Mouse (Mus musculus) cortical plate, adult 2 months (tissue): ENCODE data around the gene Uhrf2. TPM values are rescaled to one million over a fixed set of nuclear protein-coding genes. Genes with fewer than 3 reads are reported as not detected.
"Not testable (repeated sequence)": the region's sequence is repeated elsewhere in the genome, so short reads cannot be mapped to it uniquely, and the experiment has no call there.

Experiments used
- H3K27ac ChIP-seq: fragments of 200-500 bp; 2 replicates; pipeline ENCODE4 v1.5.1; 2012; ENCODE audit warnings: low read length, control low read depth, inconsistent platforms; ENCODE audit not compliant: insufficient read depth
- H3K4me1 ChIP-seq: fragments of 200-500 bp; 2 replicates; pipeline ENCODE4 v1.6.1; 2011; ENCODE audit warnings: low read length; ENCODE audit not compliant: control insufficient read depth, insufficient read depth
- H3K4me3 ChIP-seq: fragments of 200-500 bp; 2 replicates; pipeline ENCODE4 v1.5.1; 2011; ENCODE audit warnings: mild to moderate bottlenecking, low read length, control low read depth; ENCODE audit not compliant: insufficient read depth
- CTCF ChIP-seq: fragments of 200-500 bp; IDR thresholded peaks from 2 replicates; pipeline ENCODE4 v1.5.1; 2011; ENCODE audit warnings: mild to moderate bottlenecking, control low read depth, low read length; ENCODE audit not compliant: insufficient read depth; ENCODE audit errors: extremely low read depth
- POLR2A ChIP-seq: fragments of 200-500 bp; IDR thresholded peaks from 2 replicates; pipeline ENCODE4 v1.6.1; 2011; ENCODE audit warnings: mild to moderate bottlenecking, low read length, control low read depth; ENCODE audit not compliant: insufficient read depth; ENCODE audit errors: extremely low read depth
- polyA plus RNA-seq: library from polyadenylated mRNA; depleted of rRNA; stranded (reverse); fragments of >200 nt; gene quantifications from 2 replicates; pipeline ENCODE4 v1.2.3, GENCODE M21; 2012

Uhrf2 gene
- polyA plus RNA-seq, 1 experiment = 67.3 TPM

DNA sequence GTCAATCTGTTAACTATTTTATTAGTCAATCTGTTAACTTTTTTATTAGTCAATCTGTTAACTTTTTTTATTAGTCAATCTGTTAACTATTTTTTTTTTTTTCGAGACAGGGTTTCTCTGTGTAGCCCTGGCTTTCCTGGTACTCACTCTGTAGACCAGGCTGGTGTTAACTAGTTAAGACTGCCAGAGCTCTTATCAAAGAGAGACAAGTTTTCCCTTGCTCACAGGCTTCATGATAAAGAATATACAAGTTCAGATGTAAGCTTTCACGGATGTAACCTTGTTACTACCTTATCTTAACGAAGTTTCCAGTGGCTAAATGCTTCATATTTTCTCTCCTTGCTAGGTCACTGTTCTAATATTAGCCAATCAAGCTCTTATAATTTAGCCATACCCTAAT lies 16.0 kb upstream of the Uhrf2 start:
- no peak overlapping the region for H3K4me3 ChIP-seq
- no peaks in the 10 kb centered on the region for H3K4me1 ChIP-seq
- H3K27ac ChIP-seq = no peak overlapping the region
- no peak for TF ChIP-seq CTCF

DNA sequence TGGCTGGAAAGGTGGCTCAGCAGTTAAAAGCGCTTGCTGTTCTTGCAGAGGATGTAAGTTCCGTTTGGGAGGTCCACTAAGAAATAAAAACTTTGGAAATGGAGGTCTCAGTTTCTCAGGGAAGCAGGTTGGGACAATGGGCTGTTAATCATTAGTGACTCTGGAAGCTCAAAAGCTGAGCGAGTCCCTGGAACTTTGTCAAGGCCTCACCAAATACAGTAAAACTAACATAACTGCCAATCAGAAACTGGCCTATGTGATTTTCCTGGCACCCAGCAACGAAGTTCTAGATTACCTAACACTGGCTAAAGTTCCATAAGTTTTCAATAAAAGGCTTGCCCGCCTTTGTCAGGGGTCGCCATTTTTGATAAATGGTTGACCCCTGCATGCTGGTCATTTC lies 14.2 kb upstream of the Uhrf2 start:
- TF ChIP-seq CTCF (no peak), POLR2A (no peak)
- Histone ChIP-seq H3K27ac (no peak overlapping the region), H3K4me1 (no peaks in the 10 kb centered on the region), H3K4me3 (no peak overlapping the region)

DNA sequence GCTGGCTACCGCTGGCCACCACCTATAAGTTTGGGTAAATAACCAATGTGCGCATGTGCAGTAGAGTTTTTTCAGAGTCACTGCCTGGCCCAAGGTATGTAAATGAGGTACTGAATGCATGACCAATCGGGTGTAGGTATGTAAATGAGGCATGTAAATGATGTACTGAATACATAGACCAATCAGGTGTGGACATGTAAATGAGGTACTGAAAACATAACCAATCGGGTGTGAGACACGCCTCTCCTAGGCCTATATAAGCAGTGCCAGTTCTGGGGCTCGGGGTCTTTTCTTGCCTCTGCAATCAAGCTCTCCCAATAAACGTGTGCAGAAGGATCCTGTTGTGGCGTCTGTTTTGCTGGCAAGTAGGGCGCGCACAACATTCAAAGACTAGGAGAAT lies 6.9 kb upstream of the Uhrf2 start:
- H3K4me3 ChIP-seq, H3K4me1 ChIP-seq, H3K27ac ChIP-seq: not testable (repeated sequence)

DNA sequence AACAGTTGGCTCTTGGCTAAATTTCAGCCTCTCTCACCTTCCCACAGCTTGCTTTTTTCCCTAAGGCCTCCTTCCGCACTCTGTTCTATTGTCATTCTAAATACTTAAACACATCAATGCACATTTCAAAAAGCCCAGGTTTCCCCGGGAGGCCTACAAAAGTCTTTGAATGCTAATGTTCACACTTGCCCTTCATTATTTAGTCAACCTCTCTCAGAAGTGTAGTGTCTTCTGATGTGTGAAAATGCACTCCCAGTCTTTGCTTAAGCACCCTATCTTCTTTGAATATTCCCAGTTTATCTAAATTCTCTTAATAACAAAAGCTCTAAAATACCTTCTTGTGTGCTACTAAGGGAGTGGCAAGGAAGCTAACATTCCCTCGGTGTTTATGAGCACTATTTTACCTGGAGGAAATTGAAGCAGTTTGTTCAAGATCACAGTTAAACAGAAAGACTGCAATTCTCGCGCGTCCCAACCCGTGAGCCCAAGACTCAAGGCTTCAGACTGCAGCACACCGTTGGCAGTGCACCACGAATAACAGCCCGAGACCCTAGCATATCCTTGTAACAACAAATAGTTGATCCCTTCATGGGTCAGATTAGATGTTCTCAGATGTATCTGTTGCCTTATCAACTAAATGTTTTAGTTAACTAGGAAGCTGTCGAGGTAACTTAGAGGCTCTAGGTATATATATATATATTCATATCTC lies 1.2 kb upstream of the Uhrf2 start:
- no peak overlapping the region for H3K27ac ChIP-seq
- peaks cover 5% of the 10 kb centered on the region for H3K4me1 ChIP-seq
- peak overlapping the region; percentile 50; the same call in 1 of the 2 replicates for H3K4me3 ChIP-seq
- no peak for TF ChIP-seq CTCF
- TF ChIP-seq POLR2A = no peak

DNA sequence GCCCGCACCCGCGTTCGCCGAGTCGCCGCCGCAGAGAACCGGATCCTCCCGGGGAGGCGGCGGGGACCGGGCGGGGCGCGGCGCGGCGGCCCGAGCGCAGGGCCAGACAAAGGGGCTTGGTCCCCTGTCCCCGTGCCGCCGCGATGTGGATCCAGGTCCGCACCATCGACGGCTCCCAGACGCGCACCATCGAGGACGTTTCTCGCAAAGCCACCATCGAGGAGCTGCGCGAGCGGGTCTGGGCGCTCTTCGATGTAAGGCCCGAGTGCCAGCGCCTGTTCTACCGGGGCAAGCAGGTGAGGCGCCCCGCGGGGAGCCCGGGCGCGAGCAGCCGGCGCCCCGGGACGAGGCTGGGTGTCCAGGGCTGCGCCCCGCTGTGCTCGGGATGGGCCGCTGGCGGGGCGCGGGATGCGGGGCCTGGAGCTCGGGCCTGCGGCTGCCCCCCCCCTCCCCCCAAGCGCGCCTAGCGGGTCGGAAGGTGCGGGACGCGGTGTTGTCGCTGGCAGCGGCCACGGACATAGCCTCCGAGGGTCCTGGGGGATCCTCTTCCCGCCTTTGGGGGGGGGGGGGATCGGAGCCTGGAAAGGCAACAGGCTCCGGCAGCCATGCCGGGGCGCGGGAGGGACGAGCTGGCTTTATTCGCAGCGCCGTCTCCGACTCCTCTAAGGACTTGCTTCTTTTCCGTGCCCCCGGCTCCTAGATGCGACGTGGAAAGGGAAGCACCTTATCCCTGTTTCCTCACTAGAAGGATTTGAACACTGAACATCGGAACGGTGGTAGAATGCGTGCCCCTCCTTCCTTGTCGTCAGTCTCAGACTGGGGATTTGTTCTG lies 539 bp downstream of the Uhrf2 start:
- Histone ChIP-seq H3K4me1 (peaks cover 5% of the 10 kb centered on the region), H3K27ac (peak overlapping the region; percentile 88), H3K4me3 (peak overlapping the region; percentile 50)
- no peak for TF ChIP-seq POLR2A
- TF ChIP-seq CTCF = no peak

DNA sequence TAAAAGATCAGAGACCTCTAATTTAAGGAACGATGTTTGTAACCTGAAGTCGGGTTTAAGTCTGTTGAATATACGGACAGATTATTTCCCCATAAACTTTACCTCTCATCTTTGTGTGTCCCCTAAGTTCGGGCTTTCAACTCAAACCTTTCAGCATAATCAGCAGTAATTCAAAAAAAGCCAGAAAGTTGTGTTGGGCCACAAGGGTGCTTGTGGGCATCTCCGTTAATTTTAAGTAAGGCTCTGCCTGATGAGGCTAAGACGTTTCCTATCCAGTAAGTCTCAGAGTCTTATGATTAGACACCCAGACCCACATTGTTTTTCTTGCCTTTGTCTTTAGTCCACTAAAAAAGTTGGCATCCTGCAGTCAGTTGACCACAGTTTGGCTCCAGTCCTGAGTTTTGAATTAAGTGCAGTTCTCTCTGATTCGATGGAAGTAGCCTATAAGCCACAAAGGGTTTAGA lies 1.2 kb downstream of the Uhrf2 start:
- TF ChIP-seq CTCF = no peak
- no peak for TF ChIP-seq POLR2A

DNA sequence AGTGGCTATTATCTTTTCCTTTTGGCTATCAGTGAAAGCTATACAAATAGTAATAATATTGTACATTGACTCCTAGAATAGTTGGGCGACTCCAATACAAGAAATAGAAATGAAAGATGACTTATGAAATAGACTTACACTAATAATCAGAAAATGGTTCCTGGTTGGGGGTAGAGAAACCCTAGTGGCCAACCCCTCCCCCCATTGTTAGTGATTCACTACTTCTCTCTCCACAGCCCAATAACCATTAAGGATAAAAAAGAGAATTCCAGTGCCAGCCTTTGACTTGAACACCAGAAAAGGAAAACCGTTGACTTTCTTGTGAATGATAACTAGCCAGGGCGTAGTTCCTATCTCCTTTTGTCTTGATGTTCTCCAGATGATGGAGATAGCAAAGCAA lies 1.9 kb downstream of the Uhrf2 start:
- no peak for TF ChIP-seq POLR2A
- no peak for TF ChIP-seq CTCF
- Histone ChIP-seq H3K27ac (no peak overlapping the region), H3K4me3 (peak overlapping the region; percentile 50; the same call in 1 of the 2 replicates), H3K4me1 (peaks cover 5% of the 10 kb centered on the region)

More for the DNA sequence above, 1.2 kb downstream of the Uhrf2 start:
- peak overlapping the region; percentile 50 for H3K4me3 ChIP-seq
- H3K27ac ChIP-seq = no peak overlapping the region
- peaks cover 5% of the 10 kb centered on the region for H3K4me1 ChIP-seq

DNA sequence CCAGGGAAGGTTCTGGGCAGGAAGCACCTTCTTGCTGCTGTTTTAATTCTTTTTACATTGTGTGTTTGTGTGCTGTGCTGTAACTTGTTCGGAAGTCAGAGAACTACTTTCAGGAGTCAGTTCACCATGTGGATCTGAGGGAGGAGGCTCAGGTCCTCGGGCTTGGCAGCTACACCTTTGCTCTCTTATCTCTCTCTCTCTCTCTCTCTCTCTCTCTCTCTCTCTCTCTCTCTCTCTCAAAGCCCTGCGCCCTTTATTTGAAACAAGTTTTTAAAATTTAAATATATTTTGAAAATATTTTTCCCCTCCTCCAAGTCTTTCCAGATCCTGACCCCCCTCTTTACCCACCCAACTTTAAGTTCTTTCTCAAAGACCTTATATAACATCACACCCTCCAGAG lies 5.0 kb downstream of the Uhrf2 start:
- no peak overlapping the region for H3K4me3 ChIP-seq
- H3K27ac ChIP-seq = no peak overlapping the region
- no peak for TF ChIP-seq POLR2A
- no peak for TF ChIP-seq CTCF
- H3K4me1 ChIP-seq = peaks cover 5% of the 10 kb centered on the region

DNA sequence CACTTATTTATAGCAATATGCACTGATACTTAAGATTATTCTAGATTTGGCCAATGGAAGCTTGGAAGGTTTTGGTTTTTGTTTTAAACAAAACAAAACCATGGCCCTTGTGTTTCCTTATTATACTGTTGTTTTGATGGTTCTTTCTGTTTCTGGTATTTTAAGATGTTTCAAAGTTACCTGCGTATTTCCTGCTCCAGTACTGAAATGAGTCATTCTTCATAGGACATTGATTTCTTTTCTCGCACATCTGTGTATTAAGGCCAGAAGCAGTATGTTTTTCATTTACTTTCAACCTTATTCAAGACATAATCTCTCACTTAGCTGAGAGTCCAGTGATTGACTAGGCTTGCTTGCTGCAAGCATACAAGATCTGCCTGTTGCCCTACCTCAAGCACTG lies 13.4 kb downstream of the Uhrf2 start:
- H3K4me3 ChIP-seq = no peak overlapping the region

DNA sequence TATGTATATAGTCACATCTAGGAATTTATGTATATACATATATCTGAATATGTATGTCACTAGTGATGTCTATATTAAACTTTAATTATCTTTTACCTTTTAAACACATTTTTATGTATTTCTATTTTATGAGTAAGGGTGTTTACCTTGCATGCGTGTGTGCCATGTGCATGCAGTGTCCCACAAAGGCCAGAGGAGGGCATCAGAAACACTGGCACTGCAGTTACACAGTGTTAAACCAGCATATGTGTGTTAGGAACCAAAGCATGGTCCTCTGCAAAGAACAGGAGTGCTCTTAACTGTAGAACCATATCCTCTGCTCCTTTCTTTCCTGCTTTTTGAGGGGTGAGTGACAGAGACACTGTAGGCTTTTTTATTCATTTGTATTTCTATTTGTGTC lies 14.3 kb downstream of the Uhrf2 start:
- Histone ChIP-seq H3K27ac (no peak overlapping the region), H3K4me1 (peaks cover 6% of the 10 kb centered on the region), H3K4me3 (no peak overlapping the region)
- TF ChIP-seq CTCF = no peak
- no peak for TF ChIP-seq POLR2A

More for the DNA sequence above, 13.4 kb downstream of the Uhrf2 start:
- H3K4me1 ChIP-seq = peaks cover 1% of the 10 kb centered on the region; the same call in 1 of the 2 replicates
- no peak for TF ChIP-seq POLR2A
- no peak for TF ChIP-seq CTCF
- H3K27ac ChIP-seq = no peak overlapping the region

DNA sequence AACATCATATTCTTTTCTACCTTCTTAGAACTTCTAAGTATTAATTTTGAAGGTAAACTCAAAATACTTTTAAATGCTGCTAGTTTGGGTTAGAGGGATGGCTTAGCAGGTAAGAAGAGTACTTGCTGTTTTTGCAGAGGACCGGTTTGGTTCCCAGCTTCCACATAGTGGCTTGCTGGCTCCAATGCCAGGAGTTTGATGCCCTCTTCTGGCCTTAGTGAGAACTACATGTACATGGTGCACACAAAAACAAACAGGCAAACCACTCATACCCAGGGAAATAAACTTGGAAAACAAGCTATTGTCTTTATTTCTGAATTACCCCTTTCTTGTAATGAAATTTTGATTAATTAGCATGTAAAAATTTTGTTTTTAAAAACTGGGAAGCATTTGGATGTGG lies 15.5 kb downstream of the Uhrf2 start:
- Histone ChIP-seq H3K4me1 (peaks cover 6% of the 10 kb centered on the region), H3K4me3 (no peak overlapping the region), H3K27ac (no peak overlapping the region)
- no peak for TF ChIP-seq POLR2A
- 0 out of 2 replicates have a peak, but pooled peaks have one; percentile 20 for TF ChIP-seq CTCF
